Mouse (Mus musculus) MEL (cell line): ENCODE results near the gene Esrra. TPM values are rescaled to one million over a fixed set of nuclear protein-coding genes. Genes with fewer than 3 reads are reported as not detected.
A peak's percentile ranks its signal among the peaks of the same experiment; 100 is the strongest.

ENCODE experiments used
- DNase-seq: peaks from one replicate; pipeline ENCODE4 v3.0.0; 2011; ENCODE audit warnings: low read depth, low spot score
- H3K27ac ChIP-seq: 2 replicates; pipeline ENCODE4 v1.5.1; 2012; ENCODE audit warnings: low read depth, mild to moderate bottlenecking, control low read depth, low read length, moderate library complexity; ENCODE audit not compliant: control insufficient read depth
- H3K27me3 ChIP-seq, 2 experiments: fragments of 150-350 bp in 1 of 2; sonication (generic) in 1 of 2; 2 replicates each; pipeline ENCODE4 v1.6.1; 2012; ENCODE audit warnings: low read length in 2 of 2, mild to moderate bottlenecking in 2 of 2, improper control_type of control experiment in 1 of 2, moderate library complexity in 1 of 2; ENCODE audit not compliant: insufficient read depth in 2 of 2, control insufficient read depth in 1 of 2
- H3K36me3 ChIP-seq, 2 experiments: 2 replicates each; pipeline ENCODE4 v1.6.1; 2012 to 2014; ENCODE audit warnings: low read length in 2 of 2, improper control_type of control experiment in 1 of 2, inconsistent platforms in 1 of 2, mild to moderate bottlenecking in 1 of 2; ENCODE audit not compliant: insufficient read depth in 2 of 2, control insufficient read depth in 1 of 2
- H3K4me1 ChIP-seq, 2 experiments: fragments of 150-350 bp in 1 of 2; sonication (generic) in 1 of 2; 2 replicates each; pipeline ENCODE4 v1.6.1; 2012; ENCODE audit warnings: low read length in 2 of 2, improper control_type of control experiment in 1 of 2, mild to moderate bottlenecking in 1 of 2; ENCODE audit not compliant: insufficient read depth in 2 of 2, control insufficient read depth in 1 of 2
- H3K4me3 ChIP-seq, 2 experiments: fragments of 150-350 bp in 1 of 2; sonication (generic) in 1 of 2; 2 replicates each; pipeline ENCODE4 v1.5.1; 2012; ENCODE audit warnings: low read depth in 2 of 2, low read length in 2 of 2, mild to moderate bottlenecking in 2 of 2, moderate library complexity in 2 of 2, control low read depth in 1 of 2, improper control_type of control experiment in 1 of 2; ENCODE audit not compliant: control insufficient read depth in 1 of 2, insufficient read depth in 1 of 2
- H3K79me2 ChIP-seq: 2 replicates; pipeline ENCODE4 v1.6.1; 2012; ENCODE audit warnings: mild to moderate bottlenecking, low read length, moderate library complexity; ENCODE audit not compliant: control insufficient read depth, poor library complexity, insufficient read depth
- H3K9ac ChIP-seq: 2 replicates; pipeline ENCODE4 v1.6.1; 2012; ENCODE audit warnings: low read depth, mild to moderate bottlenecking, control low read depth, low read length, moderate library complexity; ENCODE audit not compliant: control insufficient read depth, poor library complexity, severe bottlenecking
- H3K9me3 ChIP-seq: fragments of 150-350 bp; sonication (generic); replicated peaks from 2 replicates; pipeline ENCODE4 v1.6.1; 2012; ENCODE audit warnings: mild to moderate bottlenecking, low read length, improper control_type of control experiment, moderate library complexity; ENCODE audit not compliant: insufficient read depth
- BHLHE40 ChIP-seq: IDR thresholded peaks from 2 replicates; pipeline ENCODE4 v1.6.1; 2012; ENCODE audit warnings: low read depth, mild to moderate bottlenecking, inconsistent platforms, low read length, improper control_type of control experiment, borderline replicate concordance
- CHD1 ChIP-seq: IDR thresholded peaks from 2 replicates; pipeline ENCODE4 v1.6.1; 2012; ENCODE audit warnings: low read depth, mild to moderate bottlenecking, inconsistent platforms, low read length, improper control_type of control experiment
- E2F4 ChIP-seq: IDR thresholded peaks from 2 replicates; pipeline ENCODE4 v1.6.1; 2011; ENCODE audit warnings: low read depth, low read length, improper control_type of control experiment, borderline replicate concordance
- ELF1 ChIP-seq: IDR thresholded peaks from 2 replicates; pipeline ENCODE4 v1.6.1; 2014; ENCODE audit warnings: low read depth, mild to moderate bottlenecking, inconsistent platforms, low read length, improper control_type of control experiment, moderate library complexity
- GATA1 ChIP-seq: IDR thresholded peaks from 2 replicates; pipeline ENCODE4 v1.6.1; 2011; ENCODE audit warnings: low read depth, low read length, improper control_type of control experiment
- JUND ChIP-seq: IDR thresholded peaks from 2 replicates; pipeline ENCODE4 v1.6.1; 2011; ENCODE audit warnings: low read depth, mild to moderate bottlenecking, improper control_type of control experiment, low read length
- MAFK ChIP-seq: IDR thresholded peaks from 2 replicates; pipeline ENCODE4 v1.6.1; 2011; ENCODE audit warnings: low read depth, mild to moderate bottlenecking, low read length, improper control_type of control experiment, borderline replicate concordance
- MAX ChIP-seq: IDR thresholded peaks from 2 replicates; pipeline ENCODE4 v1.6.1; 2011; ENCODE audit warnings: low read length, improper control_type of control experiment
- MEF2A ChIP-seq: IDR thresholded peaks from 2 replicates; pipeline ENCODE4 v1.6.1; 2014; ENCODE audit warnings: low read depth, mild to moderate bottlenecking, inconsistent platforms, low read length, improper control_type of control experiment; ENCODE audit not compliant: poor library complexity, insufficient replicate concordance, severe bottlenecking; ENCODE audit errors: extremely low read depth
- NRF1 ChIP-seq: IDR thresholded peaks from 2 replicates; pipeline ENCODE4 v1.6.1; 2014; ENCODE audit warnings: low read depth, mild to moderate bottlenecking, inconsistent platforms, low read length, improper control_type of control experiment, moderate library complexity; ENCODE audit not compliant: poor library complexity, insufficient read depth, severe bottlenecking
- POLR2A ChIP-seq, 2 experiments: IDR thresholded peaks; 2 replicates each; pipeline ENCODE4 v1.6.1; 2011 to 2012; ENCODE audit warnings: low read length in 2 of 2, mild to moderate bottlenecking in 2 of 2, control low read depth in 1 of 2, improper control_type of control experiment in 1 of 2, low read depth in 1 of 2, moderate library complexity in 1 of 2; ENCODE audit not compliant: control insufficient read depth in 1 of 2, insufficient read depth in 1 of 2, poor library complexity in 1 of 2
- RAD21 ChIP-seq: IDR thresholded peaks from 2 replicates; pipeline ENCODE4 v1.6.1; 2011; ENCODE audit warnings: mild to moderate bottlenecking, low read depth, low read length, improper control_type of control experiment
- RCOR1 ChIP-seq: IDR thresholded peaks from 2 replicates; pipeline ENCODE4 v1.6.1; 2012; ENCODE audit warnings: low read depth, mild to moderate bottlenecking, inconsistent platforms, low read length, improper control_type of control experiment
- SIN3A ChIP-seq: IDR thresholded peaks from 2 replicates; pipeline ENCODE4 v1.6.1; 2012; ENCODE audit warnings: low read length, improper control_type of control experiment, inconsistent platforms
- SMC3 ChIP-seq: IDR thresholded peaks from 2 replicates; pipeline ENCODE4 v1.6.1; 2011; ENCODE audit warnings: low read depth, low read length, improper control_type of control experiment
- TAL1 ChIP-seq: IDR thresholded peaks from 2 replicates; pipeline ENCODE4 v1.6.1; 2012; ENCODE audit warnings: mild to moderate bottlenecking, inconsistent platforms, low read length, moderate library complexity, mixed read lengths
- TBP ChIP-seq: IDR thresholded peaks from 2 replicates; pipeline ENCODE4 v1.8.0; 2011; ENCODE audit warnings: low read depth, low read length, improper control_type of control experiment
- TCF12 ChIP-seq: IDR thresholded peaks from 2 replicates; pipeline ENCODE4 v1.6.1; 2014; ENCODE audit warnings: low read depth, mild to moderate bottlenecking, inconsistent platforms, low read length, improper control_type of control experiment, moderate library complexity
- UBTF ChIP-seq: IDR thresholded peaks from 2 replicates; pipeline ENCODE4 v1.6.1; 2012; ENCODE audit warnings: low read depth, mild to moderate bottlenecking, inconsistent platforms, low read length, improper control_type of control experiment, moderate library complexity, borderline replicate concordance; ENCODE audit not compliant: insufficient read depth
- USF1 ChIP-seq: IDR thresholded peaks from 2 replicates; pipeline ENCODE4 v1.6.1; 2014; ENCODE audit warnings: low read depth, mild to moderate bottlenecking, inconsistent platforms, low read length, improper control_type of control experiment, moderate library complexity
- USF2 ChIP-seq, 2 experiments: IDR thresholded peaks; 2 replicates each; pipeline ENCODE4 v1.6.1; 2011 to 2012; ENCODE audit warnings: improper control_type of control experiment in 2 of 2, low read length in 2 of 2, borderline replicate concordance in 1 of 2, inconsistent platforms in 1 of 2, low read depth in 1 of 2, mild to moderate bottlenecking in 1 of 2; ENCODE audit not compliant: insufficient read depth in 1 of 2
- ZMIZ1 ChIP-seq: IDR thresholded peaks from 2 replicates; pipeline ENCODE4 v1.6.1; 2012; ENCODE audit warnings: low read depth, mild to moderate bottlenecking, inconsistent platforms, low read length, improper control_type of control experiment, moderate library complexity
- polyA plus RNA-seq, 2 experiments: library from polyadenylated mRNA; stranded (reverse) in 1 of 2; unstranded in 1 of 2; fragments of >175 nt in 1 of 2; fragments of >200 nt in 1 of 2; gene quantifications; 2 replicates each; pipeline versions ENCODE4 v1.2.1 to v1.2.4; 2012; ENCODE audit warnings: low replicate concordance in 2 of 2, low read depth in 1 of 2; ENCODE audit not compliant: insufficient read length in 2 of 2, insufficient read depth in 1 of 2, missing spikeins in 1 of 2
- total RNA-seq: library from RNA; depleted of rRNA; stranded (reverse); fragments of 300-350 nt; gene quantifications from 2 replicates; pipeline ENCODE4 v1.2.3, GENCODE M21; 2012

Gene Esrra
- total and polyA plus RNA-seq, 3 experiments = 32.5 to 40.9 TPM; not detected in 1

DNA sequence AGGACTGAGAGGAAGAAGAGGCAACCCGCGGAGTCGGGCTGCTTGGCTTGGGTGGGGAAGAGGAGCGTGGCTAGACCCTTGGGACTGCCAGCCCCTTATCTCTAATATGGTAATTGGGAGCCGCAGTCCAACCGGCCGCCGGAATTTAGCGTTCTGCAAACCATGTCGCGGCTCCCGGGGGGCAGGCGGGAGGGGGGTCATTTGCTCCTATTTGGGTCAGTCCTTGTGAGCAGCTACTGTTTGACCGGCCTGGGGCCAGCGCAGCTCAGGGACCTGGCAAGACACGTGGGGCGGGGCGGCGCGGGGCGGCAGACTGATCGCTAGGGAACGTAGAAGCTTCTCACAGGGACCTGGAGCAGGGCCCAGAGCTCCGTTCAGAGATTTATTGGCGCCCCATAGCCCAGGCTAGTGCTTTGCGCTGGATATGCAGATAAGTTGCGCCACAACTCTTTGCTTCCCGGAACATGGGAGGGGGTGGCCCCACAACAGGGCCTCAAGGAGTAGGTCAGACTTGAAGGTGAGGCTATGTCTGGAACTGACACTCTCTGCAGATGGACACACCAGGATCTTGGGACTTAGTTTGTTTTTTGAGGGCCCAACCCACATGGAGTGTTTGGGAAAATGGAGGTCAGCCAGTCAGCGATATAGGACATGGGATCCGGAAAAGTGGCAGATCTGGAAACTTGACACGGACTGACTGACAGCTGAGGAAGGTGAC is 30.5 kb upstream of the Esrra start:
- DNase-seq = peak; percentile 79
- H3K79me2 ChIP-seq = peaks cover 1% of the 10 kb centered on the region; the same call in 1 of the 2 replicates
- H3K9ac ChIP-seq = peak overlapping the region; percentile 82
- no peaks in the 10 kb centered on the region for H3K27me3 ChIP-seq
- H3K27ac ChIP-seq = peak overlapping the region; percentile 91
- H3K4me1 ChIP-seq = 0 out of 4 replicates have a peak, but pooled peaks cover 0 to 6% of the 10 kb centered on the region in 2 experiments
- TF ChIP-seq CHD1 = 0 out of 2 replicates have a peak, but pooled peaks have one; percentile 52
- no peak for TF ChIP-seq USF2 (IDR thresholded peaks at IDR 0.05; ENCODE audit: borderline replicate concordance in 1 of 2, insufficient read depth in 1 of 2, low read depth in 1 of 2, low read length in 2 of 2)
- no peak for TF ChIP-seq RCOR1
- TF ChIP-seq ZMIZ1 = no peak
- no peak for TF ChIP-seq JUND
- no peak for TF ChIP-seq TBP
- TF ChIP-seq MEF2A = no peak
- no peak for TF ChIP-seq TAL1
- TF ChIP-seq SIN3A = no peak; the same call in 1 of the 2 replicates
- TF ChIP-seq SMC3 = no peak
- no peak; the same call in 1 of the 2 replicates for TF ChIP-seq MAX
- no peak for TF ChIP-seq E2F4
- TF ChIP-seq BHLHE40 = no peak
- TF ChIP-seq NRF1 = no peak
- no peak for TF ChIP-seq UBTF
- peak in 1 of 2 experiments; percentile 19; a peak in 1 of 4 replicates for TF ChIP-seq POLR2A (IDR thresholded peaks at IDR 0.05; ENCODE audit: control insufficient read depth in 1 of 2, insufficient read depth in 1 of 2, low read depth in 1 of 2, low read length in 2 of 2, poor library complexity in 1 of 2)
- no peak for TF ChIP-seq RAD21
- peak; percentile 41; the same call in 1 of the 2 replicates for TF ChIP-seq USF1
- TF ChIP-seq GATA1 = 0 out of 2 replicates have a peak, but pooled peaks have one; percentile 23
- TF ChIP-seq TCF12 = no peak
- TF ChIP-seq ELF1 = no peak
- no peak for TF ChIP-seq MAFK
- H3K4me3 ChIP-seq = peak overlapping the region; percentile 61 to 72
- H3K36me3 ChIP-seq = peaks cover 2 to 6% of the 10 kb centered on the region in 2 experiments; a peak in 2 of 4 replicates
- no peaks in the 10 kb centered on the region for H3K9me3 ChIP-seq
